Mouse (Mus musculus) ES-E14 (cell line): Measurements from ENCODE around the gene Spn. TPM values are rescaled to one million over a fixed set of nuclear protein-coding genes. Genes with fewer than 3 reads are reported as not detected.

Experiments used
- DNase-seq: peaks from one replicate; pipeline ENCODE4 v3.0.0-alpha.2; 2013; ENCODE audit warnings: low read depth, low spot score
- H3K27ac ChIP-seq: 2 replicates; pipeline ENCODE4 v1.5.1; 2012; ENCODE audit warnings: low read depth, mild to moderate bottlenecking, low read length, moderate library complexity, mixed read lengths; ENCODE audit not compliant: poor library complexity, insufficient read depth, severe bottlenecking
- H3K36me3 ChIP-seq: 2 replicates; pipeline ENCODE4 v1.6.1; 2012; ENCODE audit warnings: mild to moderate bottlenecking, low read length, moderate library complexity, mixed read lengths; ENCODE audit not compliant: control insufficient read depth, poor library complexity, insufficient read depth, severe bottlenecking
- H3K4me1 ChIP-seq, 2 experiments: fragments of 150-350 bp in 1 of 2; sonication (generic) in 1 of 2; 2 replicates each; pipeline ENCODE4 v1.6.1; 2012; ENCODE audit warnings: low read length in 2 of 2, mild to moderate bottlenecking in 1 of 2, mixed read lengths in 1 of 2; ENCODE audit not compliant: control insufficient read depth in 2 of 2, insufficient read depth in 2 of 2, poor library complexity in 1 of 2
- H3K4me3 ChIP-seq, 2 experiments: fragments of 150-350 bp in 1 of 2; sonication (generic) in 1 of 2; 2 replicates each; pipeline ENCODE4 v1.5.1; 2012; ENCODE audit warnings: low read length in 2 of 2, low read depth in 1 of 2, mild to moderate bottlenecking in 1 of 2, mixed read lengths in 1 of 2; ENCODE audit not compliant: insufficient read depth in 1 of 2, poor library complexity in 1 of 2, severe bottlenecking in 1 of 2
- H3K9ac ChIP-seq: 2 replicates; pipeline ENCODE4 v1.6.1; 2012; ENCODE audit warnings: low read depth, mild to moderate bottlenecking, low read length, mixed read lengths; ENCODE audit not compliant: poor library complexity, insufficient read depth, severe bottlenecking
- H3K9me3 ChIP-seq: fragments of 150-350 bp; sonication (generic); 2 replicates; pipeline ENCODE4 v1.6.1; 2012; ENCODE audit warnings: low read depth, mild to moderate bottlenecking, low read length; ENCODE audit not compliant: control insufficient read depth, insufficient read depth
- CHD2 ChIP-seq: IDR thresholded peaks from 2 replicates; pipeline ENCODE4 v1.6.1; 2014; ENCODE audit warnings: mild to moderate bottlenecking, low read depth, low read length, inconsistent platforms
- HCFC1 ChIP-seq: IDR thresholded peaks from 2 replicates; pipeline ENCODE4 v1.6.1; 2012; ENCODE audit warnings: low read length, inconsistent platforms, borderline replicate concordance; ENCODE audit not compliant: insufficient read depth
- MAFK ChIP-seq: IDR thresholded peaks from 2 replicates; pipeline ENCODE4 v1.6.1; 2014; ENCODE audit warnings: mild to moderate bottlenecking, low read depth, low read length, inconsistent platforms; ENCODE audit not compliant: insufficient read depth
- ZC3H11A ChIP-seq: IDR thresholded peaks from 2 replicates; pipeline ENCODE4 v1.6.1; 2012; ENCODE audit warnings: low read depth, mild to moderate bottlenecking, inconsistent platforms, low read length, borderline replicate concordance
- ZNF384 ChIP-seq: IDR thresholded peaks from 2 replicates; pipeline ENCODE4 v1.6.1; 2012; ENCODE audit warnings: low read depth, low read length, inconsistent platforms
- in situ Hi-C, 2 experiments: fragments of 600-800 bp; cut with MboI; formaldehyde crosslinking; loops; one replicate each; pipeline ENCODE4 v1.15.1; 2025; ENCODE audit warnings: low sequenced_read_pairs in 2 of 2, inconsistent platforms in 1 of 2; ENCODE audit not compliant: unreplicated experiment in 2 of 2
- total RNA-seq: library from RNA; depleted of rRNA; stranded (reverse); fragments of 300-350 nt; gene quantifications from 2 replicates; pipeline ENCODE4 v1.2.3, GENCODE M21; 2012; rRNA removed

Spn gene
- total RNA-seq, 1 experiment = 30.2 TPM

DNA sequence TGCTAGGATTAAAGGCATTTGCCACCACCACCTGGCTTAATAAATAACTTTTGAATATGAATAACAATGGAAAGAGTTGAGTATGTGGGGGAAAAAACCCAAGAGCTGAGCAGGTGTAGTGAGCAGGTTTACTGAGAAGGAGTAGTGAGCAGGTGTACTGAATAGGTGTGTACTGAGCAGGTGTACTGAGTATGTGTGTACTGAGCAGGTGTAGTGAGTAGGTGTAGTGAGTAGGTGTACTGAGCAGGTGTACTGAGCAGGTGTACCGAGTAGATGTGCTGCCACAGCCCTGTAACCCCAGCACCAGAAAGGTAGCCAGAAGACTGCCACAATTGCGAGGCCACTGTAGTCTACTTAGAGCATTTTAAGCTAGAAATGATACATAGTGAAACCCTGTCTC, 52.8 kb downstream of the Spn start:
- Histone ChIP-seq H3K27ac (no peak overlapping the region), H3K9me3 (no peaks in the 10 kb centered on the region), H3K9ac (no peak overlapping the region), H3K36me3 (no peaks in the 10 kb centered on the region), H3K4me3 (no peak overlapping the region), H3K4me1 (peaks cover 6 to 8% of the 10 kb centered on the region in 2 experiments; a peak in 2 of 4 replicates)
- TF ChIP-seq ZNF384 (no peak), HCFC1 (no peak), MAFK (no peak), CHD2 (no peak), ZC3H11A (no peak)
- in situ Hi-C loops = no loop called here
- no peak for DNase-seq

GRCm38 (mm10) chr7:127083689-127084088, 53.9 kb downstream of the Spn start:
- Histone ChIP-seq H3K27ac (no peak overlapping the region), H3K36me3 (no peaks in the 10 kb centered on the region), H3K9me3 (no peaks in the 10 kb centered on the region), H3K4me3 (no peak overlapping the region), H3K9ac (no peak overlapping the region), H3K4me1 (peaks cover 6% of the 10 kb centered on the region in 2 experiments; a peak in 2 of 4 replicates)
- in situ Hi-C loops = no loop called here
- TF ChIP-seq HCFC1 = no peak
- TF ChIP-seq ZNF384 = no peak
- TF ChIP-seq CHD2 = no peak
- no peak for TF ChIP-seq MAFK
- no peak for TF ChIP-seq ZC3H11A
- DNase-seq = no peak

DNA sequence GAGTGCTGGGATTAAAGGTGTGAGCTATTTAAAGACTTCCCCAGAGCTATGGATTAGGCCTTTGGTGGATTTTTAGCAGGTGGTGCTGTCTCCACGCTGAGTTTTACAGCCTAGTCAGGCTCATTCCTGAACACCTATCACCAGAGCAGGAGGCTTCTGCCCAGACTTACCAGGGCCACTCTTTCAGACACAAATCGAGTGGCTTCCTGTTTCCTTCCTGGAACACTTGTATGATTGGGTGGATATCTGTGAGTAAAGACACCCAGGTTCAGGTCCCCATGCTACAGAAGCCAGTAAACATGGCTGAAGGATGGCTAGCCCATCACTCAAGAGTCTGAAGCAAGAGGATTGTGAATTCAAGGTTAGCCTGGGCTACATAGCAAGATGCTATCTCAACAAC, 54.6 kb downstream of the Spn start:
- Histone ChIP-seq H3K36me3 (no peaks in the 10 kb centered on the region), H3K4me3 (no peak overlapping the region), H3K9me3 (no peaks in the 10 kb centered on the region), H3K27ac (no peak overlapping the region), H3K9ac (no peak overlapping the region), H3K4me1 (peaks cover 3 to 6% of the 10 kb centered on the region in 2 experiments; a peak in 1 of 4 replicates)
- DNase-seq = no peak
- TF ChIP-seq ZNF384 (no peak), MAFK (no peak), ZC3H11A (no peak), CHD2 (no peak), HCFC1 (no peak)
- in situ Hi-C loops = no loop called here

DNA sequence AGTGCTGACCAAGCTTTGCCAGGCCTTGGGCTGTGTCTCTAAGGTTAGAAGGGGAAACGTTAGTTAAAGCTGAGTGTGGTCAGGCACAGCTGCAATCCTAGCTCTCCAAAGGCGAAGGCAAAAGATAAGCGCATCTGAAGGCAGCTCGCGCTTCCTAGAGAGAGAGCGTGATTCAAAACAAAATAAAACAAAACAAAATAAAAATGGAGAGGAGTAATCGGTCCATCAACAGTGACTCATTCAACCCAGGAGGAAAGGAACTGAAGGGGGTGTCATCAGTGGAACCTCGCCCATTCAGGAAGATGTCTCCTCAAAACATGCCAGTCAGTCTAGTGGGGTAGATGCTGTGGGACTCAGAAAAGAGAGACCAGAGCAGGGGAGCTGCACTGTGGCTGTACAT, 55.4 kb downstream of the Spn start:
- H3K4me3 ChIP-seq = no peak overlapping the region
- no peak overlapping the region for H3K27ac ChIP-seq
- H3K4me1 ChIP-seq = peaks cover 3 to 6% of the 10 kb centered on the region in 2 experiments; a peak in 1 of 4 replicates
- H3K36me3 ChIP-seq = no peaks in the 10 kb centered on the region
- H3K9me3 ChIP-seq = no peaks in the 10 kb centered on the region
- no peak for DNase-seq
- no peak overlapping the region for H3K9ac ChIP-seq
- in situ Hi-C loops = no loop called here
- TF ChIP-seq ZC3H11A (no peak), ZNF384 (no peak), MAFK (no peak)

Other genes starting within 250 kb of the Spn start
- gene Tmem219, start 214.9 kb downstream of the Spn start, total RNA-seq = 14.7 and 25.6 TPM in 2 replicates
- gene Kctd13, start 208.9 kb downstream of the Spn start, total RNA-seq = 13.2 and 16.2 TPM in 2 replicates
- 1.0 and 2.0 TPM in 2 replicates for gene Asphd1, start 188.2 kb downstream of the Spn start, total RNA-seq
- gene Sez6l2, start 187.3 kb downstream of the Spn start, total RNA-seq = 0.80 and 2.0 TPM in 2 replicates
- 106 and 122 TPM in 2 replicates for gene Cdipt, start 161.9 kb downstream of the Spn start, total RNA-seq
- 0.18 and 0.32 TPM in 2 replicates for gene Cdiptos, start 161.7 kb downstream of the Spn start, total RNA-seq
- 49.2 and 56.0 TPM in 2 replicates for gene Mvp, start 123.2 kb downstream of the Spn start, total RNA-seq
- gene Pagr1b, start 121.3 kb downstream of the Spn start, total RNA-seq = 0.63 and 1.3 TPM in 2 replicates
- 12.1 and 32.3 TPM in 2 replicates for gene Pagr1a, start 120.5 kb downstream of the Spn start, total RNA-seq
- gene Gm42742, start 116.7 kb downstream of the Spn start, total RNA-seq = 23.4 and 38.4 TPM in 2 replicates
- 0.36 and 0.85 TPM in 2 replicates for gene Prrt2, start 116.6 kb downstream of the Spn start, total RNA-seq
- gene Maz, start 110.8 kb downstream of the Spn start, total RNA-seq = 134 and 164 TPM in 2 replicates
- gene Kif22, start 95.4 kb downstream of the Spn start, total RNA-seq = 97.4 and 117 TPM in 2 replicates
- gene Zg16, start 50.5 kb downstream of the Spn start, total RNA-seq = not detected in 2 replicates
- 13.5 and 31.2 TPM in 2 replicates for gene AI467606, start 46.5 kb downstream of the Spn start, total RNA-seq
- 5.6 and 7.1 TPM in 2 replicates for gene Qprt, start 15.6 kb downstream of the Spn start, total RNA-seq
- 113 and 133 TPM in 2 replicates for gene Cd2bp2, start 58.2 kb upstream of the Spn start, total RNA-seq
- gene Tbc1d10b, start 70.6 kb upstream of the Spn start, total RNA-seq = 63.3 and 67.0 TPM in 2 replicates
- gene Mylpf, start 71.1 kb upstream of the Spn start, total RNA-seq = 322 and 498 TPM in 2 replicates
- 55.2 and 64.7 TPM in 2 replicates for gene Zfp553, start 95.2 kb upstream of the Spn start, total RNA-seq
- 85.8 and 128 TPM in 2 replicates for gene Sept1, start 95.3 kb upstream of the Spn start, total RNA-seq
- 18.7 and 21.6 TPM in 2 replicates for gene Zfp771, start 106.5 kb upstream of the Spn start, total RNA-seq
- gene Dctpp1, start 122.9 kb upstream of the Spn start, total RNA-seq = 391 and 461 TPM in 2 replicates
- gene Sephs2, start 136.2 kb upstream of the Spn start, total RNA-seq = 104 and 113 TPM in 2 replicates
- 1.8 and 2.2 TPM in 2 replicates for gene Itgal, start 158.4 kb upstream of the Spn start, total RNA-seq
- 3.5 and 4.4 TPM in 2 replicates for gene Zfp768, start 207.8 kb upstream of the Spn start, total RNA-seq
- gene Zfp747, start 238.2 kb upstream of the Spn start, total RNA-seq = 8.7 and 9.0 TPM in 2 replicates
- gene 9130019O22Rik, start 249.3 kb upstream of the Spn start, total RNA-seq = 4.1 and 4.2 TPM in 2 replicates